Mouse (Mus musculus) neural tube, embryonic 12.5 days (tissue): Measurements from ENCODE around the gene Slc10a3. TPM values are rescaled to one million over a fixed set of nuclear protein-coding genes. Genes with fewer than 3 reads are reported as not detected.
A peak's percentile ranks its signal among the peaks of the same experiment; 100 is the strongest.
"Not testable (repeated sequence)": the region's sequence is repeated elsewhere in the genome, so short reads cannot be mapped to it uniquely, and the experiment has no call there.

Experiments
- ATAC-seq: fragments of 200-750 bp; cut with Nextera tagmentation; 2 replicates; pipeline ENCODE4 v1.8.0; 2017; ENCODE audit warnings: low read depth, mild to moderate bottlenecking, moderate TSS enrichment, moderate library complexity; ENCODE audit not compliant: low FRiP score
- H3K27ac ChIP-seq: fragments of 300-500 bp; sonication (generic); 2 replicates; pipeline ENCODE4 v1.5.1; 2016
- H3K27me3 ChIP-seq: fragments of 300-500 bp; sonication (generic); replicated peaks from 2 replicates; pipeline ENCODE4 v1.6.1; 2016; ENCODE audit warnings: mild to moderate bottlenecking
- H3K36me3 ChIP-seq: fragments of 300-500 bp; sonication (generic); 2 replicates; pipeline ENCODE4 v1.6.1; 2016; ENCODE audit warnings: mild to moderate bottlenecking
- H3K4me1 ChIP-seq: fragments of 300-500 bp; sonication (generic); 2 replicates; pipeline ENCODE4 v1.6.1; 2016
- H3K4me2 ChIP-seq: fragments of 300-500 bp; sonication (generic); replicated peaks from 2 replicates; pipeline ENCODE4 v1.6.1; 2016; ENCODE audit warnings: mild to moderate bottlenecking
- H3K4me3 ChIP-seq: fragments of 300-500 bp; sonication (generic); 2 replicates; pipeline ENCODE4 v1.5.1; 2016
- H3K9ac ChIP-seq: fragments of 300-500 bp; sonication (generic); 2 replicates; pipeline ENCODE4 v1.6.1; 2016; ENCODE audit warnings: mild to moderate bottlenecking
- H3K9me3 ChIP-seq: fragments of 300-500 bp; sonication (generic); 2 replicates; pipeline ENCODE4 v1.6.1; 2016; ENCODE audit warnings: mild to moderate bottlenecking
- WGBS: fragments of 180-500 bp; shearing (Covaris S2); methylation state at CpG from one replicate; pipeline ENCODE4 v1.1.7; 2016; 5-methylcytosine and 5-hydroxymethylcytosine counted together
- polyA plus RNA-seq: library from polyadenylated mRNA; unstranded; fragments of >200 nt; fragmentation: Nextera tagmentation; extraction: Ambion mirVana; gene quantifications from 2 replicates; pipeline ENCODE4 v1.2.1, GENCODE M21; 2016

The Slc10a3 gene
- polyA plus RNA-seq: 8.3 and 8.4 TPM in 2 replicates

DNA sequence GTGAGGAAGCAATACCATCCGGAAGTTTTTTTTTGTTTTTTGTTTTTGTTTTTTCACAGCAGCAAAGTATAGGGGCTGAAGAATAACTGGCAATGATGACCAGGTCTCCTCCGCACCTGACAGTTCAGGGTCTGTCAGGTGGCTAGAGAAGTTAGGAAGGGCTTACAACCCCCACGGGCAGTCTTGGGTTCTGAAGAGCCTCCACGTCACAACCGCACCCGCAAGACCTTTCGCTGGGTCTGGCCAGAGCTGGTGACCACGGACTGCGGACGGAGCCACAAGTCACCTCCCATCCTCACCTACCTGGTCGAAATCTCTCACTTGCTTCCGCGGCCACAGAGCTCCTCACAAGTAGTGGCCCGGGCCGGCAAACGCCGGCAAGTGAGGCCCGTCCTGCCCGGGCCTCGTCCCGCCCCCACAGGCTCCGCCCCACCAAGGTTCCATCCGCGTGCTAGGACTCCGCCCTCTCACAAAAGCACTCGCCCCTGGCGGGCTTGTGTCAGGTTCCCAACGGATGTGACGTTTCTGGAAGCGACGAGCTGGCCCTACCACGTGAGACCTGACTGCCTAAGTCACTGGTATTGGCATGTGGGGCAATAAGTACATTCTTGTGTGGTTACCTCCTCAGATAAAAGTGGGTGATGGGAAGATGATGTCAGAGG is at the start of gene Slc10a3, which contains the start of gene Ubl4a:
TSS of gene Slc10a3 (minus strand) at position 462 of the 662 bp plus-strand sequence.
TSS of gene Ubl4a (minus strand) at position 331 of the 662 bp plus-strand sequence.
- ATAC-seq: peak; percentile 89
- H3K4me3 ChIP-seq: peak within 1 kb of the TSS; percentile 41
- 18% methylated on average over 32 of the region's 32 CpGs for WGBS
- no peaks in the 10 kb centered on the region for H3K9me3 ChIP-seq
- no peaks in the 10 kb centered on the region for H3K36me3 ChIP-seq
- H3K4me1 ChIP-seq: no peaks in the 10 kb centered on the region
- no peak within 1 kb of the TSS for H3K27ac ChIP-seq
- H3K9ac ChIP-seq: peak within 1 kb of the TSS; percentile 57; the same call in 1 of the 2 replicates
- no peaks in the 10 kb centered on the region for H3K27me3 ChIP-seq
- peak within 1 kb of the TSS; percentile 60 for H3K4me2 ChIP-seq

DNA sequence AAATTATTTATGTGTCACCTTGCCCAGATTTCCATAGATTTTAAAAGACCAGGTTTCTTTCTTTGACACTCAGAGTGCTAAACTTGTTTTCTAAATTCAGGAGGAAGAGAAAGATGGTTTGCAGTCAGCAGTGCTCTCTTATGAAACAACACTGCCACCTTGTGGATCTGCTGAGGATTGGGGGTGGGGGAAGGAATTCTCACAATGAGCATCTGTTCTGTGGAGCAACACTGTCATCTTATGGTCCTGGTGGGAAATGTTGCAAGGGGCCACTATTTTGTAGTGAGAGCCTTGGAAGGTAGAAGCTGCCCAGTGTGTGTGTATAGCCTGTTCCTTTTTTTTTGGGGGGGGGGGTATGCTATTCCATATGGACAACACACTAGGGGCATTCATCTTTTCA is 40.2 kb upstream of the Slc10a3 start:
- Histone ChIP-seq H3K9me3 (no peaks in the 10 kb centered on the region), H3K27ac (no peak overlapping the region), H3K27me3 (no peaks in the 10 kb centered on the region), H3K4me3 (no peak overlapping the region), H3K4me2 (no peak overlapping the region), H3K9ac (no peak overlapping the region), H3K36me3 (no peaks in the 10 kb centered on the region), H3K4me1 (no peaks in the 10 kb centered on the region)
- peak; percentile 44; the same call in 1 of the 2 replicates for ATAC-seq

DNA sequence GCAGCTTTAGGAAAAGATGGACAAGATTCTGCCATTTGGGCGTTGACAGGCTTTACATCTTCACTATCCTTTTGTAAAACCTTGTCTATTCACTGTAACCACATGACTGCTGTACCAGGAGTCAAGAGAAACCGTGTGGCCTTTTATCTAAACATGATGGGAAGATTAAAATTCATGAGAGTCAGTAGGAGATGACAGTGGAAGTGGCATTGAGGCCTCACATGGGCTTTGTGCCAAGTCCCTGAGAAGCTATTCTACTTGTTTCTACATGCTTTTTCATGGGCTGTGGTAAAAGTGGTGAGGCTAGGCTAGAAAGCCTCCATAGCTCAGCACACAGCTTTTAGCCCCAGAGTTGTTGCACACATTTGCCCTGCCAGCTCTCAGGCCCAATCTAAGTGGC is 35.2 kb upstream of the Slc10a3 start:
- no peak for ATAC-seq
- no peaks in the 10 kb centered on the region for H3K9me3 ChIP-seq
- no peaks in the 10 kb centered on the region for H3K36me3 ChIP-seq
- no peak overlapping the region for H3K27ac ChIP-seq
- H3K9ac ChIP-seq: no peak overlapping the region
- 53% methylated on average over 2 of the region's 2 CpGs for WGBS
- no peaks in the 10 kb centered on the region for H3K4me1 ChIP-seq
- no peaks in the 10 kb centered on the region for H3K27me3 ChIP-seq
- no peak overlapping the region for H3K4me2 ChIP-seq
- no peak overlapping the region for H3K4me3 ChIP-seq

DNA sequence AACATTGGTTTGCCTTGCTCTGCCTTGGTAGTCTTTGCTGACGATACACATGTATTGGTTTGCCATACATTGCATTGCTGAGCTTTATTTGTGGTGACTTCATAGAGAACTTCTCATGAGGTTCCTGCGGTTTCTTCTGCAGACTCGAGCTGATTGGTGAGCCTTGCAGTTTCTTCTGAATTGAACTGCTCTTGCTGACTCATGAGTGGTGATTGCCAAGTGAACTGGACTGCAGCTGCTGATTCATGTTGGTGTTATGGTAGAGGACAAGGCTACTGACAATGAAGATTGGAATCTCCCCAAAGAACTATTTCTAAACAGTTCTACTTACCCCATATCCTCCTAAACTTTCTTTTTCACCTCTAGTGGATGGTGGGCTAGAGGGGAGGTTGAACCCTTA is 27.0 kb upstream of the Slc10a3 start:
- H3K27me3 ChIP-seq: no peaks in the 10 kb centered on the region
- 86% methylated on average over 3 of the region's 3 CpGs for WGBS
- ATAC-seq: no peak

DNA sequence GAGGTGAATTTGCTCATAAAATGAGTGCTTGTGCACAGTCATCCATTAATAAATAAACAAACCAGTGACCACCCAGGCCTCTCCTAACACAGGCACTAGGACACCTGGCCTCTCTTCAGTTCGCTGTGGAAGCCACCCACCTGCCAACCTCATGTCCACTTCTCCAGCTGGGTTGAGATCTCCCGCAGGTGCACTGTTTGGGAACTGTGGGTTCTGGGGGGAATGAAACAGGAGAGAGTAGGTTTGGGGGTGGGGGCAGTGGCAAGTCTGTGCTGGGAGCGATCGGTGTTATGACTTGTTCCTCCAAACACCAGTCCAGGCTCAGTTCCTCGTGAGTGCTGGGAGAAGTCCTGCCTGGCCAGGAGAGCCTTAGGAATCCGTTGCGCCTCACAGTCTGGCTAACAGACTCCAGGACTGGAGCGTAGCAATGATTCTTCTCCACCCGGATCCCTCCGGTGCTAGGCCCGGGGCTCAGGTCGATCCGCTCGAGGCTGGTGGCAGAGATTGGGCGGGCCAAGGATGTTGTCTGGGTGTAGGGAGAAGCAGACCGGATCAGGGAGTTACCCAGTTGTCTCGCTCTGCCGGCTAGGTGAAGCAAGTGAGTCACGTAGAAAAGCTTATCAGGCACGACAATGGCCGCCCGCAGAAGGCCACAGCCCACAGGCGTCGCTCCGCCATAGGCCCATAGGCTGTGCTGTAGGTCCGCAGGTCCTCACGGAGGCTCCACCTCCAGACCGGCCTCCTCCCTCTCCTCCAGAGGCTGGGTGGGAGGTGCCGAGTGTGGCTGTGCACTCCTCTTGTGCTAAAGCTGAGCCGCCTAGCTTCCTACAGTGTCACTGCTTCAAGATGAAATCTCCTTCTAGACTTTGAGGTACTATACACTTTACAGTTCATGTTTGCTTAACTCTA is 19.6 kb upstream of the Slc10a3 start, which contains the start of the genes Fam3a and Ikbkg:
TSS of gene Fam3a (minus strand) at position 738 of the 909 bp plus-strand sequence.
TSS of gene Ikbkg (plus strand) at position 756 of the 909 bp plus-strand sequence.
- Histone ChIP-seq H3K27me3 (no peaks in the 10 kb centered on the region), H3K36me3 (peaks cover under 1% of the 10 kb centered on the region; the same call in 1 of the 2 replicates), H3K4me1 (no peaks in the 10 kb centered on the region; the same call in 1 of the 2 replicates), H3K27ac (0 out of 2 replicates have a peak within 1 kb of the TSS, but pooled peaks have one; percentile 20), H3K4me2 (peak within 1 kb of the TSS; percentile 60), H3K4me3 (peak within 1 kb of the TSS; percentile 44), H3K9me3 (no peaks in the 10 kb centered on the region), H3K9ac (peak within 1 kb of the TSS; percentile 61)
- WGBS: 18% methylated on average over 30 of the region's 30 CpGs
- peak; percentile 100 for ATAC-seq

More for the DNA sequence above, 27.0 kb upstream of the Slc10a3 start:
- Histone ChIP-seq H3K27ac (no peak overlapping the region), H3K9me3 (no peaks in the 10 kb centered on the region), H3K4me2 (no peak overlapping the region), H3K9ac (no peak overlapping the region), H3K4me1 (no peaks in the 10 kb centered on the region), H3K4me3 (no peak overlapping the region), H3K36me3 (no peaks in the 10 kb centered on the region)

DNA sequence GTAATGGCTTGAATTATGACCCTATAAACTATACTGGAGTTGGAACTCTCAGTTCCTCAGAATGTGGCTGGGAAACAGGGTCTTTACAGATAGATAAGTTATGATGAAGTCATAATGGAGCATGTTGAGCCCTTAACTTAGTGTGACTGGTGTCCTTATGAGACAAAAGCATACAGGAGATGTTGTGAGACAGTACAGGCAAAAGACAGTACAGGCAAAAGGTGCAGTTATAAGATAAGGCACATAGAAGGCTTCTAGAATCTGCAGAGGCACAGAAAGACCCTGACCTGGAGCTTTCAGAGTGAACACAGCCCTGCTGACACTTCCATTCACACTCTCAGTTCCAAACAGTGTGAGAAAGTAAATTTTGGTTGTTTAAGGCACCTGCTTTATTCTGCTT is 15.0 kb upstream of the Slc10a3 start:
- H3K9ac ChIP-seq: no peak overlapping the region
- H3K36me3 ChIP-seq: peaks cover 6% of the 10 kb centered on the region
- H3K9me3 ChIP-seq: no peaks in the 10 kb centered on the region
- H3K27me3 ChIP-seq: no peaks in the 10 kb centered on the region
- H3K4me2 ChIP-seq: no peak overlapping the region
- no peak overlapping the region for H3K27ac ChIP-seq
- no peak overlapping the region for H3K4me3 ChIP-seq
- no peaks in the 10 kb centered on the region; the same call in 1 of the 2 replicates for H3K4me1 ChIP-seq
- no peak for ATAC-seq

DNA sequence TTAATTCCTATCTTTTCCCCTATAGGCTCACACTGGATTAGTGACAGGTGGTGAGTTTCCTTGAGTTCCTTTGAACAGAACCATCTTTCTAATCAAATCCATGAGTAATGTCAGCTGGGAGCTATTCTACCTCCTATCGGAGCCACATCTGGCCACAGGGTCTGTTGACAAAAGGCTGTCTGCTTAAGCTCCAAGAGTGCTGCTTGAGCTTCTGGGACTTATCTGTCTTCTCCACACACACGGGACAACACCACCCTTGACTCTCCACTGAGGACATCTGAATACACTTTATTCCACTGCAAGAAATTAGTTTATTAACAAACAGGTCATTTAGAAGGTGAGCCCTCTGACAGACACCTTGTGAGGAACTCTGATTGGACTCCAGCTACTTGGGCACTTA is 11.3 kb upstream of the Slc10a3 start:
- Histone ChIP-seq H3K4me1 (no peaks in the 10 kb centered on the region), H3K27me3 (no peaks in the 10 kb centered on the region), H3K27ac (no peak overlapping the region), H3K36me3 (peaks cover 6% of the 10 kb centered on the region), H3K4me2 (no peak overlapping the region), H3K9me3 (no peaks in the 10 kb centered on the region), H3K4me3 (no peak overlapping the region), H3K9ac (no peak overlapping the region)
- 81% methylated on average over 2 of the region's 2 CpGs for WGBS
- no peak for ATAC-seq

DNA sequence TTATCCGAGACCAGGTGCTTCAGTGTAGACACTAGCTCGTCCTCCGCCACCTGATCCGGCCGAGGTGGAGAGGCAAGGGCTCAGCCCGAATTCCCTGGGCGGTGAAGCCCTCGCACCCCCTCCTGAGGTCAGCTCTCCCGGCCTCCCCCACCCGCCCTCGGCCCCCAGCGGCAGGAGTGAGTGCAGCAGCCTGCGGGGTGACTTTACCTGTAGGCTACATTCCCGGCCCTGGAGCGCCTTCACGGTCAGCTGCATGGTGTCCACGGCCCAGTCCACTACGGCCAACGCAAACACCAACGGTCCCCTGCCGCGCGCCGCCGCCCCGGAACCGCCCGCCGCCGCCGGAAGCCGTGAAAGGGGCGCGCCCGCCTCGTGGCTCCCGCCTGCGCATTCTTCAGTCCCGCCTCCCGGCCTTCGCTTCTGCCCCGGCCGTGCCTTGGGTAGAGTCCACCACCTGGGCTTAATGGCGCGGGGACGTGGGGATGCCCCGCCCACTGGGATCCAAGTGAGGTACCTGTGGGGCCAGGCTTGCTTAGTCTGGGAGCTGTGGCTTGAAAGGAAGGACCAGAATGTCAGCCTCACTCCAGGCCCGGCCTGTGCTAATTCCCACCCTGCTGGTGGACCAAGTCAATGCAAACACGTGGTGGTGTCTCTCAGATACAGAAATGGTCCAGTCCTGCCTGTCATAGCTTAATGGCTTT is 4.8 kb downstream of the Slc10a3 start:
- H3K4me1 ChIP-seq: no peaks in the 10 kb centered on the region; the same call in 1 of the 2 replicates
- H3K27me3 ChIP-seq: no peaks in the 10 kb centered on the region
- peak overlapping the region; percentile 54 for H3K4me3 ChIP-seq
- no peak overlapping the region for H3K27ac ChIP-seq
- peak; percentile 67 for ATAC-seq
- peak overlapping the region; percentile 64 for H3K4me2 ChIP-seq
- H3K9me3 ChIP-seq: no peaks in the 10 kb centered on the region
- 21% methylated on average over 46 of the region's 49 CpGs for WGBS
- no peaks in the 10 kb centered on the region for H3K36me3 ChIP-seq
- peak overlapping the region; percentile 73 for H3K9ac ChIP-seq

DNA sequence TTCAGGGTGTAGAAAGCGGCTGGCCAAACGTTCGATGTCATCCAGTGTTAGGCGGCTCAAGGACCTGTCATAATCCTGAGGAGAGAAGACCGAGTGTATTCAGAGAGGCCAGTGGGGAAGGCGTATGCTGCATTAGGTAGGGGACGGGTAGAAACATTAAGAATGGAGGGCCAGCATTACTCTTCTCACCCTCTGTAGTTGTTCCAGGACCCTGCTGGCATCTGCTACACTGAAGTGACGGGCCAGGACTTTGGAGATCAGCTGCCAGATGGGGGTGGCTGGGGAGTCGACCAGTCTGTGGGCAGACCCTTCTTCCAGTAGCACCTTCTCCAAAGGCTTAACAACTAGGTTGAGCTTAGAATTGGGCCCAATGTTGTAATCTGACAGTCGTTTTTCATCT is 5.6 kb downstream of the Slc10a3 start:
- 74% methylated on average over 10 of the region's 10 CpGs for WGBS
- H3K27me3 ChIP-seq: no peaks in the 10 kb centered on the region
- H3K9ac ChIP-seq: peak overlapping the region; percentile 73
- peak overlapping the region; percentile 64 for H3K4me2 ChIP-seq
- peak overlapping the region; percentile 54 for H3K4me3 ChIP-seq
- no peaks in the 10 kb centered on the region for H3K36me3 ChIP-seq
- no peak overlapping the region for H3K27ac ChIP-seq
- H3K9me3 ChIP-seq: no peaks in the 10 kb centered on the region
- ATAC-seq: no peak
- H3K4me1 ChIP-seq: no peaks in the 10 kb centered on the region; the same call in 1 of the 2 replicates

DNA sequence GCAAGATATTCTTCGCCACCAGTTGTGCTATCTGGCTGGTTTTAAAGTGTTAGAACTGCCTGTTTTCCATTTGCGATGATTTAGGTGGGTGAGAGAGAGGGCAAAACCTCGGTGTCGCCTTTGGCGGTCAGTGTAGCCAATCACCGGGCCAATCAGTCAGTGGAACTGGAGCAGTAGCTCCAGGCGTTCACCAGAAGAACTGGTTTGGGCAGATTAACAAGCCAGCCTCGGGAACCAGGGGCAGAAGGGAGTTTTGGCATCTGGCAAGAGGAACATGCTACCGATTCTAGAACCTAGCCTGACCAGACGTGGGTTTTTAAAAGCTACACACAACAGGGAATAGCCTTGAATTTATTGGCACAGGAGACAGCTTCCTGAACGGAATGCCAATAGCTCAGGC is 14.0 kb downstream of the Slc10a3 start:
- Histone ChIP-seq H3K4me2 (no peak overlapping the region), H3K9ac (no peak overlapping the region), H3K4me1 (no peaks in the 10 kb centered on the region), H3K27me3 (no peaks in the 10 kb centered on the region), H3K36me3 (no peaks in the 10 kb centered on the region), H3K9me3 (no peaks in the 10 kb centered on the region), H3K27ac (no peak overlapping the region), H3K4me3 (no peak overlapping the region)
- no peak for ATAC-seq
- WGBS: 53% methylated on average over 11 of the region's 11 CpGs

DNA sequence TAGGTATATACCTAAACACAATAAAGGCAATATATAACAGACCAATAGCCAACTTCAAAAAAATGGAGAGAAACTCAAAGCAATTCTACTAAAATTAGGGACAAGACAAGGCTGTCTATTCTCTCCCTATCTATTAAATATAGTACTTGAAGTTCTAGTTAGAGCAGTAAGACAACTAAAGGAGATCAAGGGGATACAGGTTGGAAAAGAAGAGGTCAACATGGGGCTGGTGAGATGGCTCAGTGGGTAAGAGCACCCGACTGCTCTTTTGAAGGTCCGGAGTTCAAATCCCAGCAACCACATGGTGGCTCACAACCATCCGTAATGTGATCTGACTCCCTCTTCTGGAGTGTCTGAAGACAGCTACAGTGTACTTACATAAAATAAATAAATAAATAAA is 16.1 kb downstream of the Slc10a3 start:
- ATAC-seq, H3K4me3 ChIP-seq, H3K9ac ChIP-seq, H3K4me2 ChIP-seq, H3K36me3 ChIP-seq, H3K27ac ChIP-seq, H3K4me1 ChIP-seq, H3K27me3 ChIP-seq, H3K9me3 ChIP-seq: not testable (repeated sequence)
- 90% methylated on average over 3 of the region's 3 CpGs for WGBS

DNA sequence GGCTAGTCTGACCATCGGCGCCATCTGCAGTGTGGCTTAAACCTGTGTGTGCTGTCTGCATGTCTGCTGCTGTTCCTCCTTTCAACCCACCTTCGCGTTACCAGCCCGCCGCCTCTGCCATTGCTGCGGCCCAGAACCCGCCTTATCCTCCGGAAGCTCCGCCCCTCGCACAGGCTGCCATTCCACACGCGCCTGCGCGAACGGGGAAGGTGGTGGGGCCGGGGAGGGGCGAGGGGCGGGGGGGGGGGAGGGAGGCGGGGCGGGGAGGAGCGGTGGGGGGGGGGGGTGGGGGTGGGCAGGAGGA is 19.7 kb downstream of the Slc10a3 start, which contains the start of gene Lage3:
TSS of gene Lage3 (minus strand) at position 152 of the 304 bp plus-strand sequence.
- Histone ChIP-seq H3K36me3 (no peaks in the 10 kb centered on the region), H3K27ac (no peak within 1 kb of the TSS), H3K27me3 (no peaks in the 10 kb centered on the region)

More for the DNA sequence above, 19.7 kb downstream of the Slc10a3 start, which contains the start of gene Lage3:
- H3K4me1 ChIP-seq: no peaks in the 10 kb centered on the region
- H3K9ac ChIP-seq: peak within 1 kb of the TSS; percentile 55
- WGBS: 18% methylated on average over 13 of the region's 22 CpGs
- H3K4me3 ChIP-seq: peak within 1 kb of the TSS; percentile 39
- no peaks in the 10 kb centered on the region for H3K9me3 ChIP-seq
- H3K4me2 ChIP-seq: peak within 1 kb of the TSS; percentile 63
- peak; percentile 80 for ATAC-seq
